Mouse (Mus musculus) left cerebral cortex, adult 11 months (tissue): ENCODE data around the gene Fbxl15.
A peak's percentile ranks its signal among the peaks of the same experiment; 100 is the strongest.

Source experiments
- DNase-seq: peaks from one replicate; pipeline ENCODE4 v3.0.0; 2022; ENCODE audit warnings: low spot score

Gene Fbxl15

GRCm38 (mm10) chr19:46328081-46329030 is at the start of gene Fbxl15:
Gene Fbxl15 (plus strand): TSS chr19:46328184.
- peak; percentile 93 for DNase-seq

DNA sequence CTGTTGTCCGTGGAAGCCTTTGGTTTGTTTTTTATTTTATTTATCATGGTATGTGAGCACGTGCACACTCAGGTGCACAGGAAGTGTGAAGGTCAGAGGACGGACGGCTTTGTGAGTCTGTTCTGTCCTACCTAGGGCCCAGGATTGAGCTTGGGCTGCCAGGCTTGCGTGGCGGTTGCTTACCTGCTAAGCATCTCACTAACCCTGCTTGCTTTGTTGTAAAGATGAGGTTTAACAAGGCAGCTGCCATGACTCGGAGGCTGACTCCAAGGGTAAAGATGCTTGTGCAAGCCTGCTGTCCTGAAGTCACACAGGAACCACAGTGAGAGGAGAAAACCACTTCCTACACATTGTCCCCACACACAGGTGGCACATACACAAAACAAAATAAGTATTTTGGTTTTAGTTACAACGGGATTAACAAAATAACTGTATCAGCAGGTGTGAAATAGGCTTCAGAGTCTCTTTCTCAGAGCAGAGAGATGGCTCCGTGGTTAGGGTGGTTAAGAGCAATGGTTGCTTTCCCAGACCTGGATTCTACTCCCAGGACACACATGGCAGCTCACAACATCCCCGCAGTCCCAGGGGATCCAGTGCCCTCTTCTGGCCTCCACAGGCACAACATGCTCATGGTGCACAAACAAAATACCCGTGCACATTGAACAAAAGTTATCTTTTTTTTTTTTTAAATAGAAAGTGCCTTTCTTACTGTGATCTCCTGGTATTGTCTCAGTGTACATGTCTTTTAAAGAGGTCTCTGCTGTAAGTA is 45.7 kb upstream of the Fbxl15 start:
- DNase-seq, result no peak

DNA sequence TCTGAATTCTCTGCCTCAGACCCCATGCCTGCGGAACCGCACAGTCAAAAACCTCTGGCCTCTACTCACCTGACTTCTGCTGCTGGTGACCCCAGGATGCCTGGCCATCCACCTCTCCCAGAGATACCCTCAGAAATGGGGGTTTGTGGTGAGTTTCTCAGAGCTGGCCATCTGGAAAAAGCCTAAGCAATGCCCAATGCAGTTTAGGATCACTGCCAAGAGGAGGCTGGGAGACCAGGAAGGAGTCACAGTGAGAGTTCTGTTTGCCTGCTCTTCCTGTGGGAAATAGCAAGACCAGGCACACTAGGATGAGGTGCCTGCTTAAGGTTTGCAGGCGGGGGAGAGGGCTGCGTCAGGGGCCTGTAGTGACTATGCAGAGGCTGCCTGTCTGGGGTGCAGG is 43.3 kb upstream of the Fbxl15 start:
- no peak for DNase-seq

GRCm38 (mm10) chr19:46285631-46286030 is 42.4 kb upstream of the Fbxl15 start:
- no peak for DNase-seq

- no peak for DNase-seq
Measured at GRCm38 (mm10) chr19:46286047-46286446, 41.9 kb upstream of the Fbxl15 start.

DNA sequence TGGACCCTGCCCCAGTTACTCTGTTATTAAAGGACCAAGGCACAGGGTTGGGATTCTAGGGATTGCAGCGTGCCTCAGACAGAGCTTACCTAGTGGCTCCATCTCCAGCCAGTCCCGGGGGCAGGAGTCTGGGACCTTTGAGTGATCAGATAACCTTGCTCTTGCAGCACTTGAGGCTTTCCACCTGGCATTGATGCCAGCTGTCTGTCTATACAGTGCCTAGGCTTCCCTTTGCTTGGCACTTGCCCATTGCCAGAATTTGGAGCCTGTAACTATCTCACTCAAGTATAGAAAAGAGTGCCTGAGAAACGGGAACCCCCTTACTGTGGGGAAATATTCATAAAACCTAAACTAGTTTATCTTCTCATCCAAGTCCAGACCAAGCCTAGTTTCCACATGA is 41.1 kb upstream of the Fbxl15 start:
- DNase-seq, result no peak

DNA sequence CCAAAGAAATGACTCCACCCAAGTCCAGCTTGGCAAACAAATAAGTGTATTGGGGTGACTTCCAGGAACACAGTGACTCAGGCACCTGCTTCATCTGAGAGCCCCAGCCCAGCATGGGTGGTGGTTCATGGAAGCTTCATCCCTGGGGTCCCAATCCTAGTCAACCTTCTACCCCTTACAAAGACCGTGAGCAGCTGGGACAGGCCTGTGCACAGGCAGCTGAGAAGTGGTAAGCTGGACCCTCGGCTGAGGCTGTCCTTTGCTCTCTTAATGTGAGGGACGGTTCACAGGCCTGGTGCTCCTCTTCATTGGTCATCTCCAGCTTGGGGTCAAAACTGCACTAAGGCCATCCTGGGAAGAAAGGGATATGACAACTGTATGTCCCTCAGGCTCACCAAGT is 40.4 kb upstream of the Fbxl15 start:
- no peak for DNase-seq

DNA sequence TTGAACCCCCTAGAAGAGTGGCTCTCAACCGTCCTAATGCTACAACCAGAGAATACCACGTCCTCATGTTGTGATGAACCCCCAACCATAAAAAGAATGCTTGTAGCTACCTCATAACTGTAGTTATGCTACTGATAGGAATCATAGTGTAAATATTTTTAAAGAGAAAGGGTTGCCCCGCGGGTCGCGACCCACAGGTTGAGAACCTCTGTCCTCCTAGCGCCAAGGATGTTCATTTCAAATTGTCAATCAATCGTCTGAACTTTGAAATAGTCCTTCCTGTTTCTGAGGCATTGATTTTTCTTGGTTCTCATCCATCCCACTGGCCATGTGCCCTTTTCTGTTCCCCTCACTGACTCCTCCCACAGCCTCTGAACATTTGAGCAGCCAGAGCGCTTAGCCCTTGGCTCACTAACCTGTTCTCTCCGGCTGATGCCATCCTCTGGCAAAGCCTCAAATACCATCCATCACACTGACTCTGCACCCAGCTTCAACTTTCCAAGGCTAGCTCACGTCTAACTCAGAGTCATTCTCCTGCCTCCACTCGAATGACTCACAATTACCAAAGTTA is 37.4 kb upstream of the Fbxl15 start:
- no peak for DNase-seq

DNA sequence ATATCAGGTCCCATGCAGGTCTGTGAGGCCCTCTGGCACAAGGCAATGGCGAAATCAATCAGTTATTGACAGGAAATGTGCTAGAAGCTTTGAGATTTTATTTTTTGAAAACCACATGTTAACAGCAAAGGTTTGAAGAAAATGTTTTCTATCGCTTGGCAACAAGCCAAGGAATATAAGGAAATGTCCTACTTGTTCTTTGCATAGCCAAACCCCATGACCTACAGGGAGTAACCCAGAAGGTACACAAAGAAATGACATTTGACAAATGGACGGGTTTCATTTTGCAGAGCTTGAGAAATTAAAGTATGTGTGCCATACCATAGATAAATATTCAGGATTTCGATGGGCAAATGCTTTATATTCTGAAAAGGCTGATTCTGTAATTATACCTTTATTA is 31.0 kb upstream of the Fbxl15 start:
- no peak for DNase-seq

GRCm38 (mm10) chr19:46300294-46301045 is 27.5 kb upstream of the Fbxl15 start:
- no peak for DNase-seq

DNA sequence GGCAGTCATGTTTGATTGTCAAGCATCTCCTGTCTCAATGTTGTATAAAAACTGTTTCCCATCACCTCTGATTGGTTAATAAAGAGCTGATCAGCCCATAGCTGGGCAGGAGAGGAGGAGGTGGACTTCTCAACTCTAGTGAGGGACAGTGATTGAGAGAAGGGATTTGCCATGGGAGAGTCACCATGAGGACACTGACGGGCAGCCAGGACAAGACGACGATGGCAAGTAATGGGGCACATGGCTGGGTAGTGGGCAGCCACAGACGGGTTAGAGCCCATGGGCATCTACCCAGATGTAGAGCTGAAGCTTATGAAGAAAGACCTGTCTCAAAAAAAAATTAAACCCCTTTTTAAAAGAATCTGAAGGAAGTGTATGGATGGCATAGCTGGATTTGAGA is 25.4 kb upstream of the Fbxl15 start:
- no peak for DNase-seq

- DNase-seq, result no peak
Measured at GRCm38 (mm10) chr19:46303251-46304215, 24.5 kb upstream of the Fbxl15 start.

DNA sequence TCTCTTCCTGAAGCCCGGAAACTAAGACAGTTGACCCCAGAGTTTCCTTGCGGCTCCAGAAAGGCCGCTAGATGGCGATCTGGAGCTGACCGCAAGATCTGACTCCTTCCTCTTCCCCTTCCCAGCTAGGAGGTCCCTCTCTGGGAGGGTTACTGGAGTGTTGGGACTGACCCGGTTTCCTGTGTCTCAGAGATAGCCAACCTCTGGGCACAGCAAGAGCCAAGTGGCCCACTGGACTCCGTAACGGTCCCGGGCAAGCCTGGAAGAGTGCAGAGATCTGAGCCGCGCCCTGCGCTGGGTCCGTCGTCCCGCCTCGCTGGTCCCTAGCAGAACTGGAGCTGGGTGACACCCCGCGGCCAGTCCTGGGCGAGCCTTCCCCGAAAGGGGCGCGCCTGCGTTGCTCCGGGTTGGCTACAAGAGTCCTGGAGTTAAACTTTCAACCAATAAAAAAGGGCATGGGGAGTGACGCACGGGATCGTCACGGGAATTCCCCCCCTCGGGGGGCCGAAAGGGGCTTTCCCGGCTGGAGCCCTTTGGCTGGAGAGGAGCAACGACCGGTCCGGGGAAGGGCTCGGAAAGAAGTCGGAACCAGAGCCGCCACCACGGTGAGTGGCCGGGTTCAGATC is 23.7 kb upstream of the Fbxl15 start, which contains the start of gene Nfkb2:
Gene Nfkb2 (plus strand): TSS at position 105 of the 626 bp plus-strand sequence.
- no peak for DNase-seq

DNA sequence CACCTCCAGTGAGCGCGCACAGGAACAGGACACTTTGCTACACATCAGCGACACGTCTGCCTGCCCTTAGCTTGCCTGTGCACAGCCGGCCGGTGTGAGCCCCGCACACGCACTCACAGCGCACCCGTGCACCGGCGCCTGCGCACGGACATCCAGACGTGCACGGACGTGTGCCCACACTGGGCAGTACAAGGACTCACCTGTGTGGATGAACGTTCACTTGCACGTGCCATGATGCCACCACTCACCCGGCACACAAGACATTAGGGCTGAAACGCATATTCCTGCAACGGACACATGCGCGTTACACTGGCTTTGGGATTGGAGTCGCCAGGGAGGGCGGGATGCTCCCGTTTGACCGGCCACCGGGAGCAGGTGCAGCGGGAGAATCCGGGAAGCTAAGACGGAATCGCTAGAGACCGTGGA is 23.1 kb upstream of the Fbxl15 start:
- DNase-seq, result no peak

- no peak for DNase-seq
Measured at GRCm38 (mm10) chr19:46305432-46306267, 22.3 kb upstream of the Fbxl15 start.

DNA sequence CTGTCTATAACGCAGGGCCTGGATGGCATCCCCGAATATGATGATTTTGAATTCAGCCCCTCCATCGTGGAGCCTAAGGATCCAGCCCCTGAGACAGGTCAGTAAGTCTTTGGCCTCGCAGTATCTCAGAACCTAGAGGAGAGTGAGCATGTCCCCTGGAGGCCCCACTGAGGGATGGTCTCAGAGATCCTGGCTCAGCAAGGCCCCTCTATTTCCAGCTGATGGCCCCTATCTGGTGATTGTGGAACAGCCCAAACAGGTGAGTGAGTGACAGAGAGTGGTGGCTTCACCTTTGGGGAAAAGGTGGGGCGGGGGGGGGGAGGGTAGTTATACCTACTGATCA is 21.7 kb upstream of the Fbxl15 start:
- no peak for DNase-seq

GRCm38 (mm10) chr19:46306751-46307289 is 21.2 kb upstream of the Fbxl15 start:
- no peak for DNase-seq

- no peak for DNase-seq
Measured at GRCm38 (mm10) chr19:46307781-46308180, 20.2 kb upstream of the Fbxl15 start.

DNA sequence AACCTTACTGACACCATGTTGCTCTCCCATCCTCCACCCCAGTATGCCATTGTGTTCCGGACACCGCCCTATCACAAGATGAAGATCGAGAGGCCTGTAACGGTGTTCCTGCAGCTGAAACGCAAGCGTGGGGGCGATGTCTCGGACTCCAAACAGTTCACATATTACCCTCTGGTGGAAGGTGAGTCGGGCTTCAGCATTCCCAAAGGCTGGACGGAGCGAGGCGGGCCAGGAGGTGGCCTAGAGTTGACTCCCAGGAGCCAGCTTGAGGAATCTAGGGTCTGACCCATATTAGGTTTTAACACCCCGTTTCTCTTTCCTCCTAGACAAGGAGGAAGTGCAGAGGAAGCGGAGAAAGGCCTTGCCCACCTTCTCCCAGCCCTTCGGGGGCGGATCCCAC is 19.7 kb upstream of the Fbxl15 start:
- DNase-seq, result no peak
